Mouse (Mus musculus) small intestine, adult 2 months (tissue): ENCODE data around the gene Plcb2.

Source experiments
- CTCF ChIP-seq: fragments of 200-500 bp; IDR thresholded peaks from 2 replicates; pipeline ENCODE4 v1.5.1; 2012; ENCODE audit warnings: low read depth, mild to moderate bottlenecking, control low read depth, inconsistent platforms, low read length, moderate library complexity, mixed read lengths; ENCODE audit not compliant: insufficient replicate concordance, insufficient read length; ENCODE audit errors: extremely low read depth
- POLR2A ChIP-seq: fragments of 200-500 bp; IDR thresholded peaks from 2 replicates; pipeline ENCODE4 v1.6.1; 2012; ENCODE audit warnings: low read depth, mild to moderate bottlenecking, control low read depth, inconsistent platforms, low read length, moderate library complexity

DNA sequence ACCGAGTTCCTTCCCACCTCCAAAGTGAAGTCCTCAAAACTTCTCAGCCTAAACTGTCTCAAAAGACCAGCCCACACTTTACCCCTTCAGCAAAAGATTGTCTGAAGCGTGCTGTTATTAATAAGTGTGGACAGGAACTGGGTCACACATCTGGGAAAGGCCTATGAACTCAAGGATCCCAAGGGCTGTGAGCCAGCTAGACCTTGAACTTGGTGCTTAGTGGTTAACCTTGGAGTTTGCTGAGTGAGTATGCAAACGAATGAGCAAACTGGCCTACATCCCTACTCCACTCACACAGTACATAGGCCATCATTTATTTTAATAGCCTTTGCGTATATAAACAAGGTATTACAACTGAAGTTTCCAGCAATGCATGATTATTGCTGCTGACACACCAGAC is 2.7 kb downstream of the Plcb2 start:
- TF ChIP-seq POLR2A (no peak), CTCF (no peak)
